Mouse (Mus musculus) Patski (cell line): ENCODE measurements around the gene Defb39. TPM values are rescaled to one million over a fixed set of nuclear protein-coding genes. Genes with fewer than 3 reads are reported as not detected.

ENCODE experiments used
- ATAC-seq: fragments of 100-300 bp; one replicate; pipeline ENCODE4 v1.8.0; 2021
- CTCF ChIA-PET: fragments of 350-600 bp; sonication (Branson Sonifier 250); formaldehyde crosslinking; loops from one replicate; lab custom pipeline; 2022; ENCODE audit warnings: inconsistent platforms; lab: Charles Lee
- POLR2A ChIA-PET: fragments of 350-600 bp; sonication (Branson Sonifier 250); formaldehyde crosslinking; loops from one replicate; lab custom pipeline; 2022; ENCODE audit warnings: antibody characterized with exemption, inconsistent platforms; lab: Charles Lee
- DNase-seq: peaks from one replicate; pipeline ENCODE4 v3.0.0-alpha.2; 2011; ENCODE audit warnings: low read depth, low spot score
- H3K27me3 ChIP-seq: fragments of 371-371 bp; one replicate; pipeline ENCODE4 v1.5.1; 2021
- CTCF ChIP-seq: fragments of 100-300 bp; IDR thresholded peaks from one replicate; pipeline ENCODE4 v1.5.1; 2021
- in situ Hi-C: fragments of 300-500 bp; cut with MboI; formaldehyde crosslinking; loops from 3 replicates; pipeline ENCODE4 v1.11.1; 2018; ENCODE audit warnings: low pct_unique_long_range_greater_than_20kb, mixed read lengths
- polyA plus RNA-seq: library from polyadenylated mRNA; unstranded; gene quantifications from one replicate; pipeline ENCODE4 v1.2.3, GENCODE M21; 2021

The Defb39 gene
- not detected for polyA plus RNA-seq

DNA sequence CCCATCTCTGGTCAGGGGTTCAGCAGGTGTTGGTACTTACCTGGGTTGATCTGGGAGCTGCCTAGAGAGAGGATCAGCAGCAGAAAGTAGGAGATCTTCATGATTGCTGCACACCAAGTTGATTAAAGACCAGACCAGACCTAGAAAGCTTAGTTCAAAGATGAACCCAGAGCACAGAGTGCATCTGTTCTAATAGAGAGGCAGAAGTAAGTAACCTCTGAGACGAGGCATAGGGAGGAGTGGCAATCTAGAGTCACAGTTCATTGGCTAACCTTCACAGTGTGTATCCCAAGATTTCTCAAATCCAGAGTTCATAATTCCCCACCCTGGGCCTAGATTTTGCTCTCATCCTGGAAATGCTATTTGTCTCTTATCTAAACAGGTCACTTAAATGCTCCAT, at the start of gene Defb39:
Gene Defb39 (minus strand): TSS at position 101 of the 400 bp plus-strand sequence.
- no peaks in the 10 kb centered on the region for H3K27me3 ChIP-seq
- no peak for TF ChIP-seq CTCF
- ChIA-PET POLR2A (no interaction called here), CTCF (no interaction called here)
- in situ Hi-C loops: no loop called here
- ATAC-seq: no peak
- DNase-seq: no peak

DNA sequence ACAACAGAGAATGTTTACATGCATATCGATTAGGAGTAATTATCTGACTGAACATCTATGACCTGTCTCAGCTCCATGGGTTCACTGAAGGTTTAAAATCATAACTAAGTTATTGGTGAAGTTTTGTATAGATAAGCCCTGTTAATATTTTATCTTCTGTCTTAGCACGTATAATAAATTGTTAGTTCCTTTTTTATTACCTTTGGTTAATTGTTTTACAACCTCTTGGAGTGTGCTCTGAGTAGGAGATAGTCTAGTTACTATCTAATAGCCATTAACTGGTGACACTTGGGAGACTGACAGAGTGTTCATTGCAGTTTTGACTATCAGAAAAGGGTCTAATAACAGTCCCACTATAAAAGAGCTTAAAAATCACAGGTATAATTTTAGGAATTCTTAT, 1.4 kb upstream of the Defb39 start:
- in situ Hi-C loops: no loop called here
- POLR2A ChIA-PET: no interaction called here
- DNase-seq: no peak

DNA sequence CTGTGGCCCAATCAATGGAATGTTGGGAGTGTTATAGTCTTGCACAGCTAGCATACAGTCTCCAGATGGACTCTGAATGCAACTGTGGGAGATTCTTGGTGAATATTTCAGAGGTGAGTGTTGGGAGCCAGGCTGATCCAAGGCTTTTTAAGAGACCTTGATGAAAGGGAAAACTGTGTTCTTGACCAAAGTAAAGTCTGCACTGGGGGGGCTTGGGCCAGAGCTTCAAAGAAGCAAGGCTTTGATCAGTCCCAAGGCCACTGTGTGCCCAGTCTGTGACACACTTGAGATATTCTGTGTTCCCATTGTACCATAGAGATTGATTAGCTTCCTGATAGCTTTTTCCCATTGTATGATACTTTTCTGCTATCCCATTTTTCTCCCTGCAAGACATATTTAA, 1.7 kb downstream of the Defb39 start:
- POLR2A ChIA-PET: no interaction called here
- ATAC-seq (no peak), DNase-seq (no peak)
- no peaks in the 10 kb centered on the region for H3K27me3 ChIP-seq
- no peak for TF ChIP-seq CTCF
- in situ Hi-C loops: no loop called here
- CTCF ChIA-PET: interaction anchor here (0.7 kb wide), 1 partner anchor 13 kb away, joined by 3 read pairs; no protein-coding TSS in a partner anchor

More for the DNA sequence above, 1.4 kb upstream of the Defb39 start:
- peaks cover 2% of the 10 kb centered on the region for H3K27me3 ChIP-seq
- CTCF ChIA-PET: no interaction called here
- TF ChIP-seq CTCF: no peak
- ATAC-seq: no peak

DNA sequence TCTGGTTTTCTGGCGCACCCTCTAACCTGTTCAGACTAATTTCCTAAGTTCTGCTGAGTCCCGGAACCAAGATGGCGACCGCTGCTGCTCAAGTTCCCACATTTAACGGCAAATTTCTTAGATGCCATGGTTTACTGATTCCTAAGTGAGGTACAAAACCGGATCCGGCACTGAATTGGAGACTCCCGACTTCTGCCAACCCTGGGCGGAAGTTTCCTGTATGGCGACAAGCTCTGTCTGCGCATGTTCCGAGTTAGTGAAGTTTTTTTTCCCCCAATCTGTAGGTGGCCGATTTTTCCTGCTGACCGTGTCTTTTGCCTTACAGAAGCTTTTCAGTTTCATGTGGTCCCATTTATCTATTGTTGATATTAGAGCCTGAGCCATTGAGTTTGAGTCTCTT, 19.4 kb downstream of the Defb39 start:
- H3K27me3 ChIP-seq: no peaks in the 10 kb centered on the region
- in situ Hi-C loops: no loop called here

DNA sequence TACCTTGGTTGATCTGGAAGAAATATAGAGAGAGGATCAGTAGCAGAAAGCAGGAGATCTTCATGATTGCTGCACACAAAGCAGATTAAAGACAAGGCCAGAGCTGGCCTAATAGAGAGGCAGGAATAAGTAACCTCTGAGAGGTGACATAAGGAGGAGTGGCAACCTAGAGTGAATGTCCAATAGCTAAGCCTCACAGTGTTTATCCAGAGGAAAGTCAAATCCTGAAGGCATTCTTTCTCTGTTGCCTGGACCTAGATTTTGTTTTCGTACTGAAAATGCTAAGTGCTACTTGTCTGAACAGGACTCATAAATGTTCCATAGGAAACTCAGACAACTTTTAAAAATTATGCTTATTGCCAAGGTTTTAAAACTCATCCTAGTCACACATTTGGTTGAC, 38.1 kb downstream of the Defb39 start, which contains the start of gene Defb38:
Gene Defb38 (minus strand): TSS at position 101 of the 400 bp plus-strand sequence.
- POLR2A ChIA-PET: no interaction called here
- CTCF ChIA-PET: no interaction called here
- ATAC-seq (no peak), DNase-seq (no peak)
- in situ Hi-C loops: no loop called here
- TF ChIP-seq CTCF: no peak
- H3K27me3 ChIP-seq: peaks cover 13% of the 10 kb centered on the region

More for the DNA sequence above, 19.4 kb downstream of the Defb39 start:
- CTCF ChIA-PET: no interaction called here
- TF ChIP-seq CTCF: no peak
- POLR2A ChIA-PET: no interaction called here
- no peak for DNase-seq
- ATAC-seq: no peak

Other genes starting within 250 kb of the Defb39 start
- not detected for gene Defb40, start 86.6 kb downstream of the Defb39 start, polyA plus RNA-seq
- not detected for gene Defb37, start 73.8 kb downstream of the Defb39 start, polyA plus RNA-seq
- gene Defb38, start 38.2 kb downstream of the Defb39 start, polyA plus RNA-seq: not detected
- gene Defb12, start 50.0 kb upstream of the Defb39 start, polyA plus RNA-seq: not detected
- not detected for gene Defb34, start 58.9 kb upstream of the Defb39 start, polyA plus RNA-seq
- not detected for gene Gm45826, start 76.0 kb upstream of the Defb39 start, polyA plus RNA-seq
- gene Defb14, start 129.5 kb upstream of the Defb39 start, polyA plus RNA-seq: not detected
- not detected for gene Defb4, start 133.9 kb upstream of the Defb39 start, polyA plus RNA-seq
- not detected for gene Defb6, start 160.7 kb upstream of the Defb39 start, polyA plus RNA-seq
- not detected for gene Defb46, start 175.1 kb upstream of the Defb39 start, polyA plus RNA-seq
- not detected for gene Defb5, start 182.8 kb upstream of the Defb39 start, polyA plus RNA-seq
- not detected for gene Defb3, start 228.6 kb upstream of the Defb39 start, polyA plus RNA-seq